Mouse (Mus musculus): Measurements from ENCODE around the gene Sgsh.

GRCm38 (mm10) chr11:119395931-119396330 lies 40.6 kb upstream of the Sgsh start:
- TF ChIP-seq CTCF (IDR thresholded peaks at IDR 0.05) (no peak), POLR2A (IDR thresholded peaks at IDR 0.05; ENCODE audit: insufficient read depth, low read depth, low read length) (no peak), EP300 (IDR thresholded peaks at IDR 0.05; ENCODE audit: insufficient read depth, low read depth, low read length) (no peak)

Measured in heart, adult 2 months (tissue).